Mouse (Mus musculus) testis, postnatal 10 days (tissue): ENCODE data around the gene Xylb.
"Not testable (repeated sequence)": the region's sequence is repeated elsewhere in the genome, so short reads cannot be mapped to it uniquely, and the experiment has no call there.

Experiments
- DNase-seq: peaks from one replicate; pipeline ENCODE4 v3.0.0; 2021; ENCODE audit warnings: low spot score

The Xylb gene

DNA sequence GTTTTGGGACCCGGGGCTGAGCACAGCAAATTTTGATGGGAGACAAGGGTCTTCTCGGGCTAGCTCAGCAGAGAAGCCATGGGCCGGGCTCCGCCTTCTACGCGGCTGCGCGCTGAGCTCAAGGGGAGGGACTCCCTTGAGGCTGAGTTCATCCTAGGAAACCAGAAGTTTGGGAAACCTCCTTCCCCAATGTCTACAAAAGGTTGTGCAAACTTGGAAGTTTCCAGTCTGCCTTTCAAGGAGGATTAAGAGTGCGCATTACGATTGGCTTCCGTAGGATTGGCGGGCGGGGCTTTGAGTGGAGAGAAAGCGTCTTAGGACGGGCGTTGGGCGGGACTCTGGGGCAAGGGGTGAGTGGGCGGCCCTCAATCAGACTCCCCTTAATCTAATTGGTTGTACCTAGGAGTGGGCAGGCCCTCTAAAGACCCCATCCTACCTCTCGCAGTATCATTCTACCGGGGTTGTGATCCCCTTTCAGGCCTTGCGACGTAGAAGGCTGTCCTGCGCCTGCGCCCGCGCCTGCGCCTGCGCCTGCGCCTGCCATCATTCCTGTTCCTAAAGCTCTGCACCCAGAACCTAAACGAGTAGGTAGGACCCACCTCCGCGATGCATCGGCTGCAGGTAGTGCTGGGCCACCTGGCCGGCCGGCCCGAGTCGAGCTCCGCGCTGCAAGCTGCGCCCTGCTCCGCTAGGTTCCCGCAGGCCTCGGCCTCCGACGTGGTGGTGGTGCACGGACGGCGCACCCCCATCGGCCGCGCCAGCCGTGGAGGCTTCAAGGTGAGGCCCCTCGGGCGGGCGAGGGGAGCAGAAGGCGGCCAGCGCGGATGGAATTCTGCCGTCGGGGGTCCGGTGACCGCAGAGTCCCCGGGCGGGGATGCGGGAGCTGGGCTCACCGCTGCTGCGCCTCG is 16.0 kb upstream of the Xylb start, which contains the start of gene Myd88:
Gene Myd88, minus strand, starts transcription at position 503 of the 908 bp plus-strand sequence.
- peak; percentile 94 for DNase-seq

DNA sequence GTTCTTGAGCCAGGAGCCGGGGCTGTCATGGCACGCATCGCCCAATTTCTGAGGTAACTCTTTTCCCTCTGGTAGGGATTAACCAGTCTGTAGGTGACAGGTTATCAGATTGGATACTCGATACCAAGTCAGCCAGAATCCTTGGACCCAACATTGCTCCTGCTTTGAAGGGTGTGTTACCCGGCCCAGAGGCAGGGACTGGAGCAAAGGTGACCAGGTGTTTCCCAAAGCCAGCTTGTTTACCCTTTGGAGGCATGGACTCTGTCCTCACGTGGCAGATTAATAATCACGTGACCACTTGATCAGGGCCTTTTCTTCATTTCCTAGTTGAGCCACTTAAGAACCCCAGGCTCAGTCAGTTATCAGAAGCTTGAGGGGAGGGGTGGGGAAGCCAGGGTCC is 14.5 kb upstream of the Xylb start:
- DNase-seq: no peak

DNA sequence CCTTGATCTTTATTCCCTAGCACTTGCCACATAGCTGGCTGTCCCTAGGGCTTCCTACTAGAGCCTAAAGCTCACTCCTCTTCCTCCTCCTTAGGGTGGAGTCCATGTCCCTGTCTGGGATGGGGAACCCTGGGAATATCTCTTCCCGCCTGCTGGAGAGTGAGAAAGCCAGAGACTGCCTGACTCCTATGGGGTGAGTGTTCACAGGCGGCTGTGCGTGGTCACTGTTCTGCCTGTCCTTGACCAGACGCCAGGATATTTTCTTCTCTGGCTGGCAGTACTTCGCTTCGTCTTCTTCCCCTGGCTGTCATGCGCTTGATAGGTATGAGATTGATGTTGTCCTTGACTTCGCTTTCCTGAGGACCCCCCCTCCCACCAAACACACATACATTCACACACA is 10.8 kb upstream of the Xylb start:
- DNase-seq: no peak

DNA sequence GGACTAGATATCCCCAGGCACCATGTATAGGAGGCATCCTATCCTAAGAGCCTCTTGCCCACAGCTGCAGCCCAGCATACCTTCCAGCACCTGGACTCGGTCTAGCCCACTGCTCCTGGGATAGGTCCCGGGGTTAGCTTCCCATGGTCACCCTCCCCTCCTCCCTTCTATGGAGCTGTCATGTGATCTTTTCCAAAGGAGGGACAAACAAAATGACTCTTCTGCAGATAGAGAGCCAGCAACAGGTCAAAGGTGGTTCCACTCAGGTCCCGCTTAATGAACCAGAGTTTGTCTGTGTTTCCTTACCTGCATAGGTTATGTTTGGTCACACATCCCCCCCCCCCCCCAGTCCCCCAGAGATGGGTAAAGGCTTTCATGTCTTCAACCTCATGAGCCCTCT is 6.7 kb upstream of the Xylb start:
- DNase-seq: no peak

DNA sequence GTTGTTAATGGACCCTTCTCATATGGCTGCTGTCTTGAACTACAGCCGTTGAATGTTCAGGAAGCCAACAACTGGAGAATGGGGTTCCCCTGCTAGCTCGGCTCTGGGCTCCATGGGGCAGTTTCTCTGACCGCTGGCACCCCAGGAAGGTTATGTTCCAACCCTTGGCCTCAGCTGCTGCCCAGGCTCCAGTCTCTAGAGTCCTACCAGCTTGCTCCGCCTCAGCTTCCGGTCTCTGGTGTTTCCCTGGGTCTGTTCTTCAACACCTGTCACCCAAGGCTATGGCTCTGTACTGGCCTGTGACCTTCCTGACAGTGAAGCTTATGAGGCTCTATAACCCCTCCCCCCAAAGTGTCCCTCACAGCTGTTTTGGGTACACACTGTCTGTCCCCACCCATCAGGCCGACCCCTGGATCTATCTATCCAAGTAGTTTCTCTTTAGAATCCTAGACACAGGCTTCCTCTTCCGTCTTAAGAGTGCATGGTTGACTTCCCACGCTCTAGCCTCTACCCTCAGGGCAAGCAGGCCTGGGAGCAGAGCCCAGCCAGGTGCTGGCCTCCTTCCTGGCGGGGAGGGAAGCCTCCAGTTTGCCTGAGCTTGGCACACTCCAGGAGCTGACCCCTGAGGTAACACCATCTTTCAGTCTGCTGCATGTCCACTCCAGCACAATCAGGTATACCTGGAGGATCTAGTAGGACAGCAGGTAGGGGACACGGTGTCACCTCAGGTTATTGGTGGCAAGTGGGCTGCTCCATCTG is 6.1 kb upstream of the Xylb start:
- no peak for DNase-seq

DNA sequence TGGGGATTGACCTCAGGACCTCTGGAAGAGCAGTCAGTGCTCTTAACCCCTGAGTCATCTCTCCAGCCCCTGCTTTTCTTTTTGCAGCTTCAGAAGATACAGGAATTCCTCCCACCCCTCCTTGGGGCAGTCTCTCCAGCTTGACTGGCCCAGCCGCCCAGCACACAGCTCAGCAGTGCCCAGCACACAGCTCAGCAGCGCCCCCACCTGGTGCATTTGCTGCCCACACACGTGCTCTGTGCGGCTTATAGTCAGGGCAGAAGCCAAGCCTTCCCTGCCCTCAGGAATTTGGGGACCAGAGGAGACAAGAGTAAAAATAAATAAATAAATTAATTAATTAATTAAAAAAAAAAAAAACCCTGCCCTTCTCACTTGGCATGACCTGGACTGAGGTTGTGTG is 5.1 kb upstream of the Xylb start:
- peak; percentile 92 for DNase-seq

DNA sequence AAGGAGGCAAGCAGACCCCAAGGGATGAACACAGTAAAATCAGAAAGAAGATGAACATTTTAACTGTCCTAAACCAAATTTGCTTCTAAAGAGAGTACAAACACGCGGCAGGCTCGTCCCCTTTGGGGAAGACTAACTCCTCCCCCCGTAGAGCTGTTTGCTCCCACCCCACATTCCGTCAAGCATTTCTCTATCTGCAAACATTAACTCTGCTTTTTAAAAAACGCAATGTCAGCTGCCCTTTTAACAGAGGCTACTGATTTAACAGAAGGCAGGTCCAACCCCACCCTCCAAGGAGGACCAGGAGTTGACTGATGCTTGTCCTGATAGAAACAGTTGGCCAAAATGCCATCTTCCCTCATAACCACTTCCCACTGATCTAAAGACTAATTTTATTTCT is 3.3 kb upstream of the Xylb start:
- DNase-seq: no peak

DNA sequence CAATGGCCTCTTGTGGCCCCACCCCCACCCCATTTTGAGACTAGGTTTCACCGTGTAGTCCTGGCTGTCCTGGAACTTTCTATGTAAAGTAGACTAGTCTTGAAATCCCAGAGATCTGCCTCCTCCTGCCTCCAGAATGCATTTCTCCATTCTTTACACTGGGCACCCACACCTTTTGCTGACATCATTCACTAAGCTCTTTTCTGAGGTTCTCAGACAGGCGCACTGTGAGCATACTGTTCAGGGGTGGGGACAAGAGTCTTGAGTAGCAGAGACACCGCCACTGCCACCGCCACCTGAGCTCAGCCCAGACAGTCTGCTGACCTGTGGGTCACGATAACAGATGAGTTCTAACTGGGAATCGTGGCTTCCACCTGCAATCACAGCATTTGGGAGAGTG is 1.2 kb upstream of the Xylb start:
- no peak for DNase-seq

DNA sequence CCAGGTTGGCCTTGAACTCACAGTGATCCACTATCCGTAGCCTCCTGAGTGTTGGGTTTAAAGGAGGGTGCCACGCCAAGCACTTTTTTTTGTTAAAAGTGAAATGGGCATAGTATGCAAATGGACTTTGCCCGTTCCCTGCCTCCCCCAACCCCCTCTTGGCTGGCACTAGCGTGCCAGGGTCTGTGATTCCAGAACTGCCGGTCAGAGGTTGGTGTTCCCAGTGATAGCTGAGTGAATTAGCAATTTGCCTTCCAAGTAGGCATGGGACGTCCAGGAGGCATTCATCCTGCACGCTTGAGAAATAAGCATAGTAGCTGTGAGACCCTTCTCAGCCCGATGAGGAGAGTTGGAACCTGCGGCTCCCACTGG is 863 bp downstream of the Xylb start:
- DNase-seq: no peak

DNA sequence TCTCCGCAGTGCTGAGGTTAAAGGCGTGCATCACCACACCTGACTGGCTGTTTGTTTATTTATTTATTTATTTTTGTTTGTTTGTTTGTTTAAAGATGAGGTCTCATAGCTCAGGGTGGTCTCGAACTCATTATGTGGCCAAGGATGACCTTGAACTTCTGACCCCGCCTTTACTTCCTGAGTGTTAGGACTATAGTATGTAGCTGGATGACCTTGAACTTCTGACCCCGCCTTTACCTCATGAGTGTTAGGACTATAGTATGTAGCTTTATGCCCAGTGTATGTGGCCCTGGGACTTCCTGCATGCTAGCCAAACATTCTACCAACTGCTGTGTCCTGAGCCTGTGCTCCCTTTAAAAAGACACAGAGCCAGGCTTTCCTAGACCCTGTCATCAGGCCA is 4.2 kb downstream of the Xylb start:
- DNase-seq: no peak

DNA sequence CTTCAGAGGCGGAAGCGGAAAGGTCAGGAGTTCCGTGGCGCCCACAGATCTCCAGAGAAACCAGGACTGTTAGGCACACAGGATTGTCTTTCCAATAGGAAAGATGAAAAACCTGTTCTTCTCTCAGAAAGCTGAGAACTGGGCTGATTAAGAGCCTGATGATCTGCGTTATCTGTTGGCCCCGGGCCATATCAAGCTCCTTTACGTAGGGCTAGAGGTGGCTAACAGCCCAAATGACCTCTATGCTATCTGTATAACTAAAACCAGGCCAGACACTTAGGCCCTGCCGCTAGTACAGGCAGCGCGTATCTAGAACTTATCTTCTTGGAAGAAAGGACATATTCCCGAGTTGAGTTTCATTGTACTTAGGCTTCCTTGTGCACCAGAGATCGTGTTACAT is 6.0 kb downstream of the Xylb start:
- no peak for DNase-seq

DNA sequence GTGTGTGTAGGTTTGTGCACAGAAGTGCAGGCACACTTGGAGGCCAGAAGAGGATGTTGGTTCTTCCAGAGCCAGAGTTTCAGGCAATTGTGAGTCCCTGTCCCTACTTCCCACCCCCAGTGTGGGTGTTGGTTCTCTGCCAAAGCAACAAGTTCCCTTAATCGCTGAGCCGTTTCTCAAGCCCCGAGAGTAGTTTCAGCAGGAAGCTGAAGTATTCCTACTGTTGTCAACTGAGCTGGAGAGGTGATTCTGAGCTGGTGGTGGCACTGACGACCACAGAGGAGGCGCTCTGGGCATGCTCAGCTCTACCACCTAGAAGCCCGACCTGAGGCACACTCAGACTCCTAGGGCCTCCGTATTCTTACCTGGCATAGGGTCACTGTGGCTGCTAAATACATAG is 8.1 kb downstream of the Xylb start, which contains the start of gene Slc22a14:
Gene Slc22a14, minus strand, starts transcription at position 270 of the 400 bp plus-strand sequence.
- no peak for DNase-seq

DNA sequence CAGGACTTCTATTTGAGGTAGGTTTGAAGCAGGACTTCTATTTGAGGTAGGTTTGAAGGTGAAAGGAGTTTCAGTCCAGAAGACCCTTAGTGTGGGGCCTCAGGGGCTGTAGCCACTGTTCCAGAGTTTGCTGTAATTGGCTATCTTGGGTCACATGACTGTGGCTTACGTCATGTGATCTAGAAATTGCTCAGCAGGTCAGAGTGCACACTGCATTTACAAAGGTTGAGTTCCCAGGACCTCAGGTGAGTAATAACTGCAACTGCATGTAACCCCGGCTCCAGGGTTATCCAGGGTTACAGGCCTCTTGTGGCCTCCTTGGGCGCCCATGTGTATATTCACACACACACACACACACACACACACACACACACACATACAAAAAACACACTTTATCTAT is 11.2 kb downstream of the Xylb start:
- no peak for DNase-seq

DNA sequence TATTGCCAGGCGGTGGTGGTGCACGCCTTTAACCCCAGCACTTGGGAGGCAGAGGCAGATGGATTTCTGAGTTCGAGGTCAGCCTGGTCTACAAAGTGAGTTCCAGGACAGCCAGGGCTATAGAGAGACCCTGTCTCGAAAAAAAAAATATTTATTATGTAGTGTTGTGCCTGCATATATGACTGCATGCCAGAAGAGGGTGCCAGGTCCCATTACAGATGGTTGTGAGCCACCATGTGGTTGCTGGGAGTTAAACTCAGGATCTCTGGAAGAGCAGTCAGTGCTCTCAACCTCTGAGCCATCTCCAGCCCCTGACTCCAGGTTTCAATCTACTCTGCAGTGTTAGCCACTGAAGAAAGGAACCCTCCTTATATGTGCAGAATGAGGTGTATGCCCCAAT is 13.6 kb downstream of the Xylb start:
- not testable (repeated sequence) for DNase-seq

DNA sequence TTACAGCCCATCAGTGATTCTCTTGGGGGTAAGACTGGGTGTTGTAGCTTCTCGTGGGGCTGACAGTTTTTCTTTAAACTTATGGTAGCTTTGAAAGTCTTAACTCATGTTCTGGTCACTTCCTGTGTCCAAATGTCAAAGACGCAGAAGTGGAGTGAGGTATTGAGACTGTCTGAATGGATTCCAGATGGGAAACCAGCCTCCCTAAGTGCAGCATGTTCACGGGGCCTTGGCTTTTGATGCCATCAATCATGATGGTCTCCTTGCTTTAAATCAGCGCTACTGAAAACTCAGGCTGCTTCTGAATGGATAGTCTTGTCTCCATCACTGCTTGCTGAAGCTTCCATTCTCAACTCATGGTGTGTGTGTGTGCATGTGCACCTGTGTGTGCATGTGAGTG is 14.1 kb downstream of the Xylb start:
- DNase-seq: no peak

DNA sequence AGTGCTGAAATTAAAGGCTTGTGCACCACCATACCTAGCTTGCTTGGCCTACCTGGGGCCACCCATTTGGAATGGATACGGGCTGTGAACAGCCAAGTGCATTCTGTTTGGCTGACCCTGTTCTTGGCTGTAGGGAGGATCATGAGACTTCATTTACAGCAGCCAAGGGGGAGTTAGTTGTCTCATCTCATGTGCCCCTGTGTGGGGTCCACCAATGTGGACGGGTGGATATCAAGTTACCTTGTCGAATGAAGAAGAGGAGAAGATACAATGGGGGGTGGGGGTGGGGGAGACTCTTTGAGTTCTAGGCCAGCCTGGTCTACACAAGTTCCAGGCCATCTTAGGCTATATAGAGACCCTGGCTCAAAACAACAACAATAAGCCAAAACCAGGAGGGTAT is 17.8 kb downstream of the Xylb start:
- DNase-seq: no peak

DNA sequence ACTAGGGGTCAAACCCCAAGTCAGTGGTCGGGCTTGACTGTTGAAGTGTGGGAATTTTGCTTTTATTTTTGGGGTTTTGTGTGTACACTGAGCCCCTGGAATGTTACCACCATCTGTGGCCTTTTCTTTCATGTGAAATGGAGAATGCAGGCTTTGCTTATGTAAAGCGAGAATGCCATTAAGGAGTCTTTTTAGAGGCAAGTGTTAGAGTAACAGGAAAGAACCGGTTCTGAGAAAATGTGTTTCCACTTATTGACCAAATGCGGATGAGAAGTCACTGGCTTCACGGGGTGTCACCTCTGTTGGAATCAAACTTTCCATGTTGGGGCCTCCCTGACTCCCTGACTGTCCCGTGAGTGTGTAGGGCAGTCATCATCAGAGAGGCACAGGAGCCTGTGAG is 18.4 kb downstream of the Xylb start:
- DNase-seq: no peak

DNA sequence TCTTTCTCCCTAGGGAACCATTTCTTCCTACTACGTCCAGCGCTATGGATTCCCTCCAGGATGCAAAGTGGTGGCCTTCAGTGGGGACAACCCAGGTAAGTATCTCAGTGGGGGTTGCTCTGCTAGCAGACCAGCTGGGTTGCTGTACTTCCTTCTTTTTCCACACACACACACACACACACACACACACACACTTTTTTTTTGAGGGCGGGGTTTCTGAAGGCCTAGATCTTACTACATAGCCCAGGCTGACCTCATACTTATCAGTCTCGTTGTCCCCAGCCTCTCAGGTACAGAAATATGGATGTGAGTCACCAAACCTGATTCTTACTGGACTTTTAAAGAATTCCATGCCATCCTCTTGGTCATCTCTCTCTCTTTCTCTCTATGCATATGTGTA is 21.1 kb downstream of the Xylb start:
- no peak for DNase-seq

DNA sequence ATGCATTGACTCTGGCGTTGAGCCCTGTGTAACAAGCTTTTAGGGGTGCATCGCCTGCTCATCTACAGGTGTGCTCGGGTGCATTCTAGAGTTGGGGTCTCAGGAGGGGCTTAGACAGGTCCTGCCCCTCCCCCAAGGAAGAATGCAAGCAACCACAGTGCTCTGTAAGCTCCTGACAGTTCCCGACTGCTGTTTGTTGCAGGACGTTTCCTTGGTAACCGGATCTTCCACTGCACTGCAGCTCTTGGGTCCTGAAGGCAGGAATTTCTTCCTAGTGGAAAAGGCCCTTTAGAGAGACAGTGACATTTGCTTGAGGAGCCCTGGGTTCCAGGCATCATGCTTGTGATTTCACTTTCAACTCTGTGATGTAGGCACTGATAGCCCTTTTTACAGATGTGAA is 25.4 kb downstream of the Xylb start:
- DNase-seq: no peak

DNA sequence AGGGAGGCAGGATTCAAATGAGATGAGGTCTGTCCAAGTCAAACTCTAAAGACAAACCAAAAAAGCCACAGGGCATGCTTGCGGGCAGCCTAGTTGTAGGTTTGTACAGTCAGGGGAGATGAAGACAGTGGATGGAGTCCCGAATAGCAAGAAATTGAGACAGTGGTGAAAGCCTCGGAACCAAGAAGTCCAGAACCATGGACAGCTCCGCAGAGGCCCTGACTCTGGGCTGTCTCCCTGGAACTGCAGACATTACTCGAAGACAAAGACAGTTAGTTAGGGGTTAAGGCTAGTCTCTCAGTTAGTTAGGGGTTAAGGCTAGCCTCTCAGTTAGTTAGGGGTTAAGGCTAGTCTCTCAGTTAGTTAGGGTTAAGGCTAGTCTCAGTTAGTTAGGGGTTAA is 31.8 kb downstream of the Xylb start:
- DNase-seq: peak; percentile 73

DNA sequence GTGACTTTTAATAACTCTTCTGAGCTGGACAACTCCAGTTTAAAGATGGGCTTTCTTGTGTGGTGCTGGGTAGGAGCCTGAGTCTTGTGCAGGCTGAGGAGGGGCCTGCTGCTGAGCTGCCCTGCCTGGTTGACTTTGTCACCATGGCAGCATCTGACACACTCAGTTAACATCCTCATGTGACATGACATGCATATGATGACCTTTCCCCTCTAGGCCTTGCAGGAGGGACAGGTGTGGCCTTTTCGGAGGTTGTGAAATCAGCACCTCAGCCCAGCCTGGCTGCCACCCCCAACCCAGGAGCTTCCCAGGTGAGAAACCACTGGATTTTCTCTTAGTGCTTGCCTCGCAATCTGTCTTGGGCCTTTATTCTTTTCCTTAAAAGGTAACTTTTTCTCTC is 33.0 kb downstream of the Xylb start:
- DNase-seq: no peak

DNA sequence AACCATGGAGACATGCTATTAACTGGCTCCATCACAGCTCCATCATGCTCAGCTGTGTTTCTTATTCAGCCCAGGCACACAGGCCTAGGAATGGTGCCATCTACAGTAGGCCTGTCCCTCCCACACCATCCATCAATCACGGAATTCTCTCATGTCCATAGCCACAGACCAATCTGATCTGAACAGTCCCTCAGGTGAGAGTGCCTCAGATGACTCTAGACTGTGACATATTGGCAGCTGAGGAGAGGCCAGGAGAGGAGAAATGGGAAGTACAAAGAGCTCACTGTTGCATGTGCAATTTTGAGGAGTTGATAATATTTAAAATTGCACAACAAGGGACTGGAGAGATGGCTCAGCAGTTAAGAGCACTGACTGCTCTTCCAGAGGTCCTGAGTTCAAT is 37.6 kb downstream of the Xylb start:
- DNase-seq: no peak

DNA sequence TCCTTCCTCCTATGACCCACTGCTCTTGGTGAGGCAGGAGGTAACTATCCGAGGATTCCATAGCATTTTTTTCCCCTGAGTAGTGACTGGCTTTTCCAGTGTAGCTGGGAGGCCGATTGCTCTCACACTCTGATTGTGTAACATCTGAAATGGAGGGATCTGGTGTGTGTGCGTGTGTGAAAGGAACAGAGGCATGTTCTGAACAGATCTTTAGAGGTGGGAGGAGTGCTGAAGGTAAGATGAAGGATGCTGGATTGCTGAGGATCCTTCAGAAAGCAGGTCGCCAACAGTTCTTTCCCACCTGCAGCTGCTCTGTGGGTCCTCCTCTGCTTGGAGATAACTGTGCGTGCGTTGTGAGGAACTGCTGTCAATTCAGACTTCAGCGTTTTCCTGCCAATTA is 44.2 kb downstream of the Xylb start:
- no peak for DNase-seq
